Mouse (Mus musculus) embryo, embryonic 10.5 days (tissue): ENCODE measurements around the gene Gsta4.
"Not testable (repeated sequence)": the region's sequence is repeated elsewhere in the genome, so short reads cannot be mapped to it uniquely, and the experiment has no call there.

ENCODE experiments used
- DNase-seq: peaks from one replicate; pipeline ENCODE4 v3.0.0-alpha.2; 2015; ENCODE audit warnings: low spot score

Gsta4 gene

DNA sequence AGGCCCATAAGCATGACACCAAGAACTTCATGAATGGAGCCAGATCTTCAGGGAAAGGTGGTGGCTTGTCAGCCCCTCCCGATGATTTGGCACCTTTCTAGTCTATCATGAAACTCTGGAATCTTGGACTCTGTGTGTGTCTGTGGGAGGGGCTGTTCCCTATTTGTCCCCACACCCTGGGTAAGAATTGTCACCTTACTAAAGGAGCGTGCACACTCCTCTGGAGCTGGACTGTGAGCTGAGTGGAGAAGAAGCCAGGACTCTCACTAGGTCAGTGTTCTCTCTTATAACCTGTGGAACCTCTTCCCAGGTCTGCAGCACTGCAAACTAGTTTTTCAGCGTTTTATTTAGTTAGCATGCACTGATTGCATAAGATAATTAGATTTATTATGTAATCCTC lies 47.9 kb downstream of the Gsta4 start, which contains the start of gene Gsta1:
Gene Gsta1, plus strand, starts transcription at position 196 of the 400 bp plus-strand sequence.
- DNase-seq, result not testable (repeated sequence)

DNA sequence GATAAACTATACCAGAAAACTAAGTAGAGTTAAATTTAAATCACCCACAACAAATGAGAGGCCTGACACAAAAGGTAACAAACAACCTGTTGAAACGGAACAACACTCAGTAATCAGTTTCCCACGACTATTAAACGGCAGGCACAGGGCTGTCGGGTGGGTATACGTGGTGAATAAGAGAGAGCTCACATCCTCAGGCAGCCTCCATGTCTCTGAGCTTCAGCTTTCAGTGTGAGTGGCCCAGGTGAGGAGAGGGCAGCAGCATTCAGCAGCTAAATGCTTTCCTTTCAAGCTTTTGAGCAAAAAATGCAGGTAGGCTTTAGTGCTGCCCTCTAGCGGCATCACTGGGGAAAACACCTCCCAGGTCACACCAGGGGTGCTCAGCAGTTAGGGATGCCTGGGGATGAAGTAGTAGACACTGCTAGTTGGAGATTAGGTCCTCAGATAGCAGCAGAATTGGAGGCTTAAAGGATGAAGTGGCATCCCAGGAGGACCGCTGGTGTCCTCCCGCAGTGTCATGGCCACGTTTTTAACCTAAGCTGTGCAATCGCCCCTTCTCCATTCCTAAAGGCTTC lies 50.6 kb downstream of the Gsta4 start:
- not testable (repeated sequence) for DNase-seq

DNA sequence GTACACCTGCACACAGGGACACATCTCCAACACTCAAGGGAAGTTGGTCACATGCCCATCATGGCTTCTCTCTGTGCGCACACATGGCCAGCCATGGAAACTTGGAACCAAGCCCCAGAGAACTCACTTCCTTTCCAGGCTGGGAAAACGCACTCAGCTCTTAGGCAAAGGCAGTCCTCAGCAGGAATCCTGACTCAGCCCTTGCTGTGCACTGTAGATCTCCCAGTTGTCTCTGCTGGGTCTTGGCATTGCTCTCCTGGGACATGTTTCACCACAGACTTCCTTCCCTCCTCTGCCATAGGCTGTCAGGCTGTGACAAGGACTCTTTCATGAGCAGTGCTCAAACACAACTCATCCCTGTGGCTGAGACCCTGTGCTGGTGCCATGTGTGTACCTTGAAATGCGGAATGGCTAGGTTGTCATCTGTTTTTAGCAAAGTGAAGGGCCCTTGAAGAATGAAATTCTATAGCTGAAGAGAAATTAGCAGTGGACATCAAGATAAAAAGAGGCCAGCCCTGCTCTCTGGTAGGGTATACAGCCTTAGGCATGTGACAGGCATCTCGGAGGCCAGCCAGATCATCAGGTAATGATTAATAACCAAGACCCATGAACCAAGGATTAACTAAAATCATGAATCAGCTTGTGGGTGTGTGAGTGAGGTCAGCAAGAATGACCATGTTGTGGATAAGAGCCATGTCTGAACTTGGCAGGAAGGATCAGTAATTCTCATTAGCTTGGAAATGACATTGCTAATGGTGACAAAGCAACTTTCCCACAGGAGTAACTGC lies 73.3 kb downstream of the Gsta4 start:
- not testable (repeated sequence) for DNase-seq

DNA sequence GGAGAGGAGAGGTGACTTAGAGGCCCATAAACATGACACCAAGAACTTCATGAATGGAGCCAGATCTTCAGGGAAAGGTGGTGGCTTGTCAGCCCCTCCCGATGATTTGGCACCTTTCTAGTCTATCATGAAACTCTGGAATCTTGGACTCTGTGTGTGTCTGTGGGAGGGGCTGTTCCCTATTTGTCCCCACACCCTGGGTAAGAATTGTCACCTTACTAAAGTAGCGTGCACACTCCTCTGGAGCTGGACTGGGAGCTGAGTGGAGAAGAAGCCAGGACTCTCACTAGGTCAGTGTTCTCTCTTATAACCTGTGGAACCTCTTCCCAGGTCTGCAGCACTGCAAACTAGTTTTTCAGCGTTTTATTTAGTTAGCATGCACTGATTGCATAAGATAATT lies 74.3 kb downstream of the Gsta4 start, which contains the start of gene Gm3776:
Gene Gm3776, plus strand, starts transcription at position 216 of the 400 bp plus-strand sequence.
- not testable (repeated sequence) for DNase-seq
